Mouse (Mus musculus) lung, adult 2 months (tissue): ENCODE measurements around the gene Wnt9b.

ENCODE experiments used
- CTCF ChIP-seq: fragments of 200-500 bp; IDR thresholded peaks from 2 replicates; pipeline ENCODE4 v1.5.1; 2011; ENCODE audit warnings: mild to moderate bottlenecking, low read length, control low read depth; ENCODE audit not compliant: insufficient read depth
- POLR2A ChIP-seq: fragments of 200-500 bp; IDR thresholded peaks from 2 replicates; pipeline ENCODE4 v1.6.1; 2011; ENCODE audit warnings: low read depth, mild to moderate bottlenecking, control low read depth, low read length, borderline replicate concordance; ENCODE audit errors: extremely low read depth

GRCm38 (mm10) chr11:103711851-103712587 is 37.6 kb downstream of the Wnt9b start:
- TF ChIP-seq POLR2A (no peak), CTCF (no peak)
